In the genomic region with DNA sequence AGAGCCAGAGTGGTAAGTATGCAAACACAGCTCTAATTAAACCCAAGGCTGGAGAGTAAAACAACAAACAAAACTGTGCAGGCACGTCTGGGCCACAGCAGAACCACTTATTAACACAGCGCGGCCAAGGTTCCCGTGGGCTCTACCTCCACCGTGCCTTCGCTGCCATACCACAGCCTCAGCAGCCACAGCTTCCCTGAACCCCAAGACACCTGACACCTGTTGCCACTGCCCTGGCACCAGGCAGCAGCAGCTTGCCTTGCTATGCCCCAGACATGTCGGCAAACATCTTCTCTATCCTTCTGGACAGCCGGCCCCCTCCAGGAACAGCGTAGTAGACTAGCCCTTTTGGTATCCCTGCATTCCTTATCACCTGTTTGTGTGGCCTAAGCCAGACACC, we compare ENCODE assay signal across 14 mouse cellular contexts. TPM values are rescaled to one million over a fixed set of nuclear protein-coding genes. Genes with fewer than 3 reads are reported as not detected.
DNase-seq lines count a peak whose midpoint lies in the region; ATAC-seq and TF ChIP-seq lines count a peak whose summit lies in the region.
"Had no signal": no experiment of that assay in that cellular context is flagged by ENCODE, and none has a peak within 500 bp of the region (broad histone marks: within the 10 kb centered on the region; RNA-seq: fewer than 3 reads in every experiment).

No protein-coding gene starts in this region.

- no peak for ATAC-seq in CD4-positive, CD25-positive, alpha-beta regulatory T cell, adult 4 months
- no peak for ATAC-seq in hindbrain, embryonic 12.5 days (ENCODE audit: low FRiP score)
- ATAC-seq in hindbrain, embryonic 16.5 days: no peak
- ATAC-seq: intestine, embryonic 15.5 days had no signal

- WGBS in hindbrain, embryonic 12.5 days: 83% methylated on average over 9 of the region's 9 CpGs
- WGBS in hindbrain, embryonic 16.5 days: 90% methylated on average over 9 of the region's 9 CpGs

- DNase-seq in CD4-positive, CD25-positive, alpha-beta regulatory T cell, adult 2 months (ENCODE audit: low read depth, low spot score): peak; percentile 61
- DNase-seq in ES-E14 (ENCODE audit: low read depth, low spot score): no peak
- peak; percentile 58 for DNase-seq in naive thymus-derived CD4-positive, alpha-beta T cell, adult 2 months (ENCODE audit: low read depth)
- no peak for DNase-seq in urinary bladder, postnatal 14 days (ENCODE audit: low spot score)
- DNase-seq in layer of hippocampus, adult 11-12 months (ENCODE audit: low spot score): no peak
- DNase-seq: adrenal gland, postnatal 14 days; layer of hippocampus, postnatal 36 days; liver, embryonic 13.5 days; right cerebral cortex, postnatal 25 days had no signal

- peaks cover 5% of the 10 kb centered on the region; the same call in 1 of the 2 replicates for H3K4me1 ChIP-seq in hindbrain, embryonic 12.5 days
- H3K4me1 ChIP-seq in hindbrain, embryonic 16.5 days (ENCODE audit: control insufficient read depth, insufficient read depth, low read depth, low read length): no peaks in the 10 kb centered on the region
- H3K4me1 ChIP-seq in ES-E14 (ENCODE audit: control insufficient read depth in 2 of 2, insufficient read depth in 2 of 2, low read length in 2 of 2, poor library complexity in 1 of 2): peaks cover 4 to 26% of the 10 kb centered on the region in 2 experiments; a peak in 3 of 4 replicates
- H3K4me1 ChIP-seq: midbrain, embryonic 12.5 days had no signal

- H3K9me3 ChIP-seq in hindbrain, embryonic 12.5 days (replicated peaks): no peaks in the 10 kb centered on the region
- no peaks in the 10 kb centered on the region for H3K9me3 ChIP-seq in hindbrain, embryonic 16.5 days (ENCODE audit: control insufficient read depth, low read length)
- no peaks in the 10 kb centered on the region for H3K9me3 ChIP-seq in ES-E14 (ENCODE audit: control insufficient read depth, insufficient read depth, low read depth, low read length)
- H3K9me3 ChIP-seq: intestine, embryonic 15.5 days; liver, embryonic 13.5 days; midbrain, embryonic 12.5 days had no signal

- H3K27me3 ChIP-seq in hindbrain, embryonic 12.5 days: no peaks in the 10 kb centered on the region
- no peaks in the 10 kb centered on the region for H3K27me3 ChIP-seq in hindbrain, embryonic 16.5 days (replicated peaks; ENCODE audit: control insufficient read depth, insufficient read depth, low read length)
- H3K27me3 ChIP-seq: intestine, embryonic 15.5 days; liver, embryonic 13.5 days; midbrain, embryonic 12.5 days had no signal

- no peak overlapping the region for H3K4me3 ChIP-seq in hindbrain, embryonic 12.5 days
- H3K4me3 ChIP-seq in hindbrain, embryonic 16.5 days (ENCODE audit: low read length): no peak overlapping the region
- H3K4me3 ChIP-seq in ES-E14 (ENCODE audit: insufficient read depth in 1 of 2, low read depth in 1 of 2, low read length in 2 of 2, poor library complexity in 1 of 2, severe bottlenecking in 1 of 2): no peak overlapping the region
- H3K4me3 ChIP-seq: intestine, embryonic 15.5 days; liver, embryonic 13.5 days; midbrain, embryonic 12.5 days had no signal

- H3K4me2 ChIP-seq in hindbrain, embryonic 12.5 days (replicated peaks): no peak overlapping the region
- no peak overlapping the region for H3K4me2 ChIP-seq in hindbrain, embryonic 16.5 days (ENCODE audit: low read length)
- H3K4me2 ChIP-seq: intestine, embryonic 15.5 days; liver, embryonic 13.5 days; midbrain, embryonic 12.5 days had no signal

- H3K9ac ChIP-seq in hindbrain, embryonic 12.5 days: no peak overlapping the region
- no peak overlapping the region for H3K9ac ChIP-seq in hindbrain, embryonic 16.5 days (ENCODE audit: low read depth, low read length)
- no peak overlapping the region; the same call in 1 of the 2 replicates for H3K9ac ChIP-seq in ES-E14 (ENCODE audit: insufficient read depth, low read depth, low read length, poor library complexity, severe bottlenecking)
- H3K9ac ChIP-seq: intestine, embryonic 15.5 days; liver, embryonic 13.5 days; midbrain, embryonic 12.5 days had no signal

- 0 out of 2 replicates have a peak overlapping the region, but pooled peaks have one; percentile 35 for H3K27ac ChIP-seq in hindbrain, embryonic 12.5 days
- H3K27ac ChIP-seq in hindbrain, embryonic 16.5 days (ENCODE audit: low read depth, low read length): no peak overlapping the region
- H3K27ac ChIP-seq in ES-E14 (ENCODE audit: insufficient read depth, low read depth, low read length, poor library complexity, severe bottlenecking): 0 out of 2 replicates have a peak overlapping the region, but pooled peaks have one; percentile 33
- H3K27ac ChIP-seq: intestine, embryonic 15.5 days; liver, embryonic 13.5 days; midbrain, embryonic 12.5 days had no signal

- H3K36me3 ChIP-seq in hindbrain, embryonic 12.5 days: peaks cover 26% of the 10 kb centered on the region
- H3K36me3 ChIP-seq in hindbrain, embryonic 16.5 days (ENCODE audit: control insufficient read depth, insufficient read depth, low read length): peaks cover 2% of the 10 kb centered on the region; the same call in 1 of the 2 replicates
- peaks cover 39% of the 10 kb centered on the region; the same call in 1 of the 2 replicates for H3K36me3 ChIP-seq in ES-E14 (ENCODE audit: control insufficient read depth, insufficient read depth, low read length, poor library complexity, severe bottlenecking)

- in situ Hi-C loops in ES-E14 (cut with MboI; ENCODE audit: low sequenced_read_pairs in 2 of 2, unreplicated experiment in 2 of 2): no loop called here

TF ChIP-seq in ES-E14, 5 proteins besides CTCF, POLR2A, EP300 and RAD21:
- TF ChIP-seq MAFK (IDR thresholded peaks at IDR 0.05; ENCODE audit: insufficient read depth, low read depth, low read length) (no peak), ZC3H11A (IDR thresholded peaks at IDR 0.05; ENCODE audit: borderline replicate concordance, low read depth, low read length) (no peak), ZNF384 (IDR thresholded peaks at IDR 0.05; ENCODE audit: low read depth, low read length) (no peak), HCFC1 (IDR thresholded peaks at IDR 0.05; ENCODE audit: borderline replicate concordance, insufficient read depth, low read length) (no peak), CHD2 (IDR thresholded peaks at IDR 0.05; ENCODE audit: low read depth, low read length) (no peak)

RNA-seq across cellular contexts. Expression of gene Myh9, which starts 37.0 kb away (rescaled TPM):
- 100 to 1,000 TPM; 206 to 220 TPM for polyA plus RNA-seq in CD4-positive, CD25-positive, alpha-beta regulatory T cell, adult 4 months (2017; shearing (Covaris generic))
- 32.0 and 33.5 TPM in 2 replicates for polyA plus RNA-seq in hindbrain, embryonic 12.5 days (2016; fragmentation: Nextera tagmentation; extraction: Ambion mirVana)
- polyA plus RNA-seq in hindbrain, embryonic 16.5 days (2015; fragmentation: Nextera tagmentation; extraction: Ambion mirVana): 8.4 and 11.8 TPM in 2 replicates
- 146 and 152 TPM in 2 replicates for total RNA-seq in ES-E14 (2012; rRNA removed)

RNA-seq across cellular contexts. Expression of gene Apol8, which starts 48.1 kb away (rescaled TPM):
- polyA plus RNA-seq in CD4-positive, CD25-positive, alpha-beta regulatory T cell, adult 4 months (2017; shearing (Covaris generic)): not detected
- 0.22 and 0.47 TPM in 2 replicates for polyA plus RNA-seq in hindbrain, embryonic 12.5 days (2016; fragmentation: Nextera tagmentation; extraction: Ambion mirVana)
- 0.14 and 0.35 TPM in 2 replicates for polyA plus RNA-seq in hindbrain, embryonic 16.5 days (2015; fragmentation: Nextera tagmentation; extraction: Ambion mirVana)
- total RNA-seq in ES-E14 (2012; rRNA removed): 1.8 and 3.1 TPM in 2 replicates

Comparison
In these comparisons a context has a peak if more than half of its experiments do, and no peak if none do; other contexts are left out.
1. DNase-seq: peak in CD4-positive, CD25-positive, alpha-beta regulatory T cell, adult 2 months (single experiment) and naive thymus-derived CD4-positive, alpha-beta T cell, adult 2 months (single experiment); none in ES-E14 (single experiment), urinary bladder, postnatal 14 days (single experiment) and layer of hippocampus, adult 11-12 months (single experiment).